Mouse (Mus musculus) liver, adult 2 months (tissue): ENCODE measurements around the gene Katnb1.

ENCODE experiments used
- CTCF ChIP-seq: fragments of 200-500 bp; IDR thresholded peaks from 2 replicates; pipeline ENCODE4 v1.5.1; 2011; ENCODE audit warnings: low read depth, low read length, control low read depth
- POLR2A ChIP-seq: fragments of 200-500 bp; IDR thresholded peaks from 2 replicates; pipeline ENCODE4 v1.6.1; 2011; ENCODE audit warnings: low read length, control low read depth; ENCODE audit not compliant: insufficient read depth; ENCODE audit errors: extremely low read depth

GRCm38 (mm10) chr8:95041883-95042784 lies 38.9 kb upstream of the Katnb1 start:
- no peak for TF ChIP-seq POLR2A
- no peak for TF ChIP-seq CTCF
